Mouse (Mus musculus) CH12.LX (cell line): ENCODE measurements around the gene Cxcl10. TPM values are rescaled to one million over a fixed set of nuclear protein-coding genes. Genes with fewer than 3 reads are reported as not detected.

Experiments used
- DNase-seq: peaks from one replicate; pipeline ENCODE4 v3.0.0-alpha.2; 2013; ENCODE audit errors: extremely low read depth
- H3K27ac ChIP-seq: 2 replicates; pipeline ENCODE4 v1.5.1; 2012; ENCODE audit warnings: low read depth, mild to moderate bottlenecking, control low read depth, moderate library complexity; ENCODE audit not compliant: insufficient read depth
- H3K27me3 ChIP-seq: replicated peaks from 2 replicates; pipeline ENCODE3; 2012; ENCODE audit warnings: inconsistent platforms
- H3K36me3 ChIP-seq, 2 experiments: replicated peaks in 1 of 2; 2 replicates each; pipeline versions ENCODE3 to v1.6.1; 2012; ENCODE audit warnings: inconsistent platforms in 1 of 2, low read length in 1 of 2, mild to moderate bottlenecking in 1 of 2, mixed read lengths in 1 of 2, moderate library complexity in 1 of 2; ENCODE audit not compliant: control insufficient read depth in 1 of 2, insufficient read depth in 1 of 2
- H3K4me1 ChIP-seq, 2 experiments: 2 replicates each; pipeline ENCODE4 v1.6.1; 2012; ENCODE audit warnings: inconsistent platforms in 1 of 2, moderate library complexity in 1 of 2; ENCODE audit not compliant: insufficient read depth in 2 of 2, control insufficient read depth in 1 of 2
- H3K4me2 ChIP-seq: 2 replicates; pipeline ENCODE4 v1.6.1; 2012; ENCODE audit warnings: low read depth, mild to moderate bottlenecking, control low read depth; ENCODE audit not compliant: poor library complexity, insufficient read depth, severe bottlenecking
- H3K4me3 ChIP-seq, 3 experiments: fragments of 150-350 bp in 1 of 3; sonication (generic) in 1 of 3; replicated peaks in 1 of 3; 2 replicates each; pipeline versions ENCODE3 to v1.5.1; 2011 to 2012; ENCODE audit warnings: low read depth in 2 of 3, low read length in 2 of 3, mild to moderate bottlenecking in 2 of 3, moderate library complexity in 2 of 3, control low read depth in 1 of 3, improper control_type of control experiment in 1 of 3, inconsistent platforms in 1 of 3, mixed read lengths in 1 of 3; ENCODE audit not compliant: poor library complexity in 1 of 3
- H3K79me2 ChIP-seq: replicated peaks from 2 replicates; pipeline ENCODE4 v1.6.1; 2012; ENCODE audit warnings: mild to moderate bottlenecking, moderate library complexity; ENCODE audit not compliant: control insufficient read depth, poor library complexity, insufficient read depth, severe bottlenecking; ENCODE audit errors: extremely low read depth
- H3K9ac ChIP-seq: 2 replicates; pipeline ENCODE4 v1.6.1; 2012; ENCODE audit warnings: low read depth, mild to moderate bottlenecking, control low read depth, moderate library complexity; ENCODE audit not compliant: insufficient read depth
- H3K9me3 ChIP-seq: replicated peaks from 2 replicates; pipeline ENCODE3; 2012; ENCODE audit warnings: low read length, inconsistent platforms, mixed read lengths
- CHD1 ChIP-seq: IDR thresholded peaks from 2 replicates; pipeline ENCODE4 v1.6.1; 2012; ENCODE audit warnings: low read depth, low read length, improper control_type of control experiment, inconsistent platforms
- CHD2 ChIP-seq: IDR thresholded peaks from 2 replicates; pipeline ENCODE4 v1.6.1; 2011; ENCODE audit warnings: low read length, improper control_type of control experiment
- E2F4 ChIP-seq: IDR thresholded peaks from 2 replicates; pipeline ENCODE4 v1.6.1; 2011; ENCODE audit warnings: low read depth, low read length, improper control_type of control experiment; ENCODE audit not compliant: insufficient replicate concordance
- ELF1 ChIP-seq: IDR thresholded peaks from 2 replicates; pipeline ENCODE4 v1.6.1; 2014; ENCODE audit warnings: low read depth, mild to moderate bottlenecking, inconsistent platforms, low read length, improper control_type of control experiment
- EP300 ChIP-seq: IDR thresholded peaks from 2 replicates; pipeline ENCODE4 v1.6.1; 2011; ENCODE audit warnings: low read length, improper control_type of control experiment
- GABPA ChIP-seq: IDR thresholded peaks from 2 replicates; pipeline ENCODE4 v1.6.1; 2012; ENCODE audit warnings: low read depth, low read length, improper control_type of control experiment, inconsistent platforms; ENCODE audit not compliant: insufficient replicate concordance
- HCFC1 ChIP-seq: IDR thresholded peaks from 2 replicates; pipeline ENCODE4 v1.6.1; 2012; ENCODE audit warnings: low read depth, mild to moderate bottlenecking, inconsistent platforms, low read length, improper control_type of control experiment
- IRF4 ChIP-seq: IDR thresholded peaks from 2 replicates; pipeline ENCODE4 v1.6.1; 2014; ENCODE audit warnings: low read depth, mild to moderate bottlenecking, inconsistent platforms, low read length, improper control_type of control experiment
- JUND ChIP-seq: conservative IDR thresholded peaks from 2 replicates; pipeline ENCODE4 v1.6.1; 2011; ENCODE audit warnings: low read depth, low read length, improper control_type of control experiment
- KAT2A ChIP-seq: IDR thresholded peaks from 2 replicates; pipeline ENCODE4 v1.6.1; 2012; ENCODE audit warnings: low read length, improper control_type of control experiment, inconsistent platforms; ENCODE audit not compliant: insufficient replicate concordance
- MAX ChIP-seq: IDR thresholded peaks from 2 replicates; pipeline ENCODE4 v1.6.1; 2011; ENCODE audit warnings: low read length, improper control_type of control experiment
- MEF2A ChIP-seq: IDR thresholded peaks from 2 replicates; pipeline ENCODE4 v1.6.1; 2014; ENCODE audit warnings: low read depth, mild to moderate bottlenecking, inconsistent platforms, low read length, improper control_type of control experiment, borderline replicate concordance
- NRF1 ChIP-seq: IDR thresholded peaks from 2 replicates; pipeline ENCODE4 v1.6.1; 2014; ENCODE audit warnings: low read depth, mild to moderate bottlenecking, inconsistent platforms, low read length, improper control_type of control experiment, moderate library complexity
- RAD21 ChIP-seq: IDR thresholded peaks from 2 replicates; pipeline ENCODE4 v1.6.1; 2011; ENCODE audit warnings: low read depth, mild to moderate bottlenecking, low read length, improper control_type of control experiment, moderate library complexity
- SIN3A ChIP-seq: IDR thresholded peaks from 2 replicates; pipeline ENCODE4 v1.6.1; 2012; ENCODE audit warnings: low read length, improper control_type of control experiment, inconsistent platforms
- SMC3 ChIP-seq: IDR thresholded peaks from 2 replicates; pipeline ENCODE4 v1.6.1; 2011; ENCODE audit warnings: low read depth, low read length, improper control_type of control experiment
- TBP ChIP-seq: conservative IDR thresholded peaks from 2 replicates; pipeline ENCODE4 v1.6.1; 2011; ENCODE audit warnings: low read depth, low read length, improper control_type of control experiment
- USF1 ChIP-seq: IDR thresholded peaks from 2 replicates; pipeline ENCODE4 v1.6.1; 2014; ENCODE audit warnings: low read depth, mild to moderate bottlenecking, inconsistent platforms, low read length, improper control_type of control experiment
- USF2 ChIP-seq: conservative IDR thresholded peaks from 2 replicates; pipeline ENCODE4 v1.6.1; 2011; ENCODE audit warnings: low read depth, low read length, improper control_type of control experiment
- ZC3H11A ChIP-seq: IDR thresholded peaks from 2 replicates; pipeline ENCODE4 v1.6.1; 2012; ENCODE audit warnings: low read depth, mild to moderate bottlenecking, inconsistent platforms, low read length, improper control_type of control experiment
- ZKSCAN1 ChIP-seq: IDR thresholded peaks from 2 replicates; pipeline ENCODE4 v1.6.1; 2012; ENCODE audit warnings: low read depth, inconsistent platforms, low read length, improper control_type of control experiment, borderline replicate concordance
- ZMIZ1 ChIP-seq: IDR thresholded peaks from 2 replicates; pipeline ENCODE4 v1.6.1; 2012; ENCODE audit warnings: low read depth, mild to moderate bottlenecking, inconsistent platforms, low read length, improper control_type of control experiment
- ZNF384 ChIP-seq: IDR thresholded peaks from 2 replicates; pipeline ENCODE4 v1.6.1; 2012; ENCODE audit warnings: low read depth, low read length, improper control_type of control experiment, inconsistent platforms
- dilution Hi-C: fragments of 300-500 bp; cut with MboI; formaldehyde crosslinking; loops from 2 replicates; pipeline ENCODE4 v1.14.3; 2020; ENCODE audit warnings: low sequenced_read_pairs; ENCODE audit not compliant: extremely low pct_unique_long_range_greater_than_20kb, extremely low pct_ligation_motif_present
- in situ Hi-C: fragments of 300-500 bp; cut with MboI; formaldehyde crosslinking; loops from 3 replicates; pipeline ENCODE4 v1.14.3; 2019; ENCODE audit warnings: low sequenced_read_pairs, low pct_ligation_motif_present, low pct_unique_long_range_greater_than_20kb, mixed read lengths
- polyA plus RNA-seq: library from polyadenylated mRNA; unstranded; fragments of >175 nt; gene quantifications from 2 replicates; pipeline ENCODE4 v1.2.1, GENCODE M21; 2012; ENCODE audit warnings: low read depth; ENCODE audit not compliant: insufficient read length
- total RNA-seq, 2 experiments: library from RNA; depleted of rRNA; stranded (reverse); fragments of 300-350 nt in 1 of 2; fragments of >200 nt in 1 of 2; gene quantifications; 2 replicates each; pipeline ENCODE4 v1.2.3; 2012 to 2014

The Cxcl10 gene
- total and polyA plus RNA-seq, 3 experiments: 0.30 to 4.9 (median 2.6) TPM

DNA sequence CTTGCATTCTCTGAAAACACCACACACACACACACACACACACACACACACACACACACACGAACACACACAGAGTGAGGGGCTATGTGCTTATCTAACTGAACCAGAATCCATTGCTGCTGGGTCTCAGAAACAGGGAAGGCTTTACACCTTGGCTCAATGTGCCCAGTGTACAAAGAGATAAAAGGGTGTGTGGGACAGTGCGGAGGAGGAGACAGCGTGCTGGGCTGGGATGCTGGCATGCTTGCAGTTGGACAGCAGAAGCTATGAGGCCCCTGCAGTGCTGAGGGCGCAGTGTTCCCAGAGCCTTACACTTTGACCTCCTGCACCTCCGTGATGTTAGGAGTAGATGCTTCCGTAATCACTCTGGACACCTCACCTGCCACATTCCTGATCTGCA, 47.8 kb upstream of the Cxcl10 start:
- H3K4me2 ChIP-seq: no peak overlapping the region
- H3K9ac ChIP-seq: no peak overlapping the region
- no peaks in the 10 kb centered on the region for H3K79me2 ChIP-seq
- TF ChIP-seq JUND: no peak
- TF ChIP-seq USF1: no peak
- no peak for TF ChIP-seq IRF4
- no peak for TF ChIP-seq ZC3H11A
- TF ChIP-seq HCFC1: no peak
- TF ChIP-seq ZMIZ1: no peak
- TF ChIP-seq E2F4: no peak
- no peak for TF ChIP-seq KAT2A
- no peak for TF ChIP-seq TBP
- no peak for TF ChIP-seq SIN3A
- in situ Hi-C loops: no loop called here
- H3K4me1 ChIP-seq: peaks cover 0 to 6% of the 10 kb centered on the region in 2 experiments; a peak in 2 of 4 replicates
- no peak overlapping the region for H3K27ac ChIP-seq
- H3K36me3 ChIP-seq: no peaks in the 10 kb centered on the region
- no peak overlapping the region for H3K4me3 ChIP-seq
- H3K9me3 ChIP-seq: no peaks in the 10 kb centered on the region
- no peak for DNase-seq
- peaks cover 2% of the 10 kb centered on the region for H3K27me3 ChIP-seq
- dilution Hi-C loops: no loop called here

GRCm38 (mm10) chr5:92395764-92396163, 47.1 kb upstream of the Cxcl10 start:
- no peaks in the 10 kb centered on the region for H3K79me2 ChIP-seq
- no peak overlapping the region for H3K4me2 ChIP-seq

DNA sequence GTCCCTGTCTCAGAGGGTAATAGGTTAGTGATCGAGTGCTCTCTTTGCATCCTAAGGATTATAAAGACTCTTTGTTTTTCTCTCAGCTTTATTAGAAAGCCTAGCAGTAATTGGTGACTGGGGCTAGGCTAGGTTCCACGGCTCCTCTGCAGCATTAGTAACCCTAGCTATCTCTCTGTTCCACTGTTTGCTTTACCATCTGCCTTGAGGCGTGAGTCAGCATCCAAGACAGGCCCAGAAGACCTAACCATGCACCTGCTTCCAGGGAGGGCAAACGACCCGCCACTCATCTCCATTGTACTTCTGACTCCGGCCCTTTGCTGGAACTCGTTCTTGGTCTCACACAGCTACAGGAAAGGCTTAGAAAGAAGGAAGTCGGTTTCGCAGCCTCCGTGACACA, 45.2 kb upstream of the Cxcl10 start:
- Histone ChIP-seq H3K4me1 (peaks cover 0 to 6% of the 10 kb centered on the region in 2 experiments; a peak in 2 of 4 replicates), H3K27me3 (peaks cover 14% of the 10 kb centered on the region)

More at GRCm38 (mm10) chr5:92395764-92396163, 47.1 kb upstream of the Cxcl10 start:
- dilution Hi-C loops: no loop called here
- Histone ChIP-seq H3K9ac (no peak overlapping the region), H3K36me3 (no peaks in the 10 kb centered on the region), H3K27me3 (peaks cover 5% of the 10 kb centered on the region), H3K4me3 (no peak overlapping the region), H3K9me3 (no peaks in the 10 kb centered on the region), H3K4me1 (peaks cover 0 to 6% of the 10 kb centered on the region in 2 experiments; a peak in 2 of 4 replicates), H3K27ac (no peak overlapping the region)
- DNase-seq: no peak
- in situ Hi-C loops: no loop called here
- TF ChIP-seq ZNF384: no peak
- no peak for TF ChIP-seq RAD21
- no peak for TF ChIP-seq SMC3
- no peak for TF ChIP-seq NRF1
- TF ChIP-seq ZKSCAN1: no peak
- no peak for TF ChIP-seq ZMIZ1
- TF ChIP-seq IRF4: no peak
- no peak for TF ChIP-seq MAX
- no peak for TF ChIP-seq USF2

More for the DNA sequence above, 45.2 kb upstream of the Cxcl10 start:
- H3K79me2 ChIP-seq: no peaks in the 10 kb centered on the region
- no peak overlapping the region for H3K27ac ChIP-seq
- H3K36me3 ChIP-seq: no peaks in the 10 kb centered on the region
- H3K9ac ChIP-seq: no peak overlapping the region
- DNase-seq: no peak
- H3K4me3 ChIP-seq: no peak overlapping the region
- in situ Hi-C loops (no loop called here), dilution Hi-C loops (no loop called here)
- H3K4me2 ChIP-seq: no peak overlapping the region
- TF ChIP-seq EP300: no peak
- no peak for TF ChIP-seq GABPA
- no peak for TF ChIP-seq MEF2A
- no peak for TF ChIP-seq CHD1
- no peak for TF ChIP-seq ELF1
- no peak for TF ChIP-seq ZC3H11A
- TF ChIP-seq CHD2: no peak
- H3K9me3 ChIP-seq: no peaks in the 10 kb centered on the region
